Mouse (Mus musculus) testis, adult 2 months (tissue): ENCODE data around the gene Stat3. TPM values are rescaled to one million over a fixed set of nuclear protein-coding genes. Genes with fewer than 3 reads are reported as not detected.

Experiments used
- H3K27ac ChIP-seq: fragments of 200-500 bp; 2 replicates; pipeline ENCODE4 v1.5.1; 2012; ENCODE audit warnings: low read depth, low read length; ENCODE audit not compliant: control insufficient read depth, insufficient read depth
- H3K27me3 ChIP-seq: fragments of 200-500 bp; 2 replicates; pipeline ENCODE4 v1.6.1; 2012; ENCODE audit warnings: mild to moderate bottlenecking, low read length, moderate library complexity; ENCODE audit not compliant: control insufficient read depth, insufficient read depth
- H3K36me3 ChIP-seq: fragments of 200-500 bp; 2 replicates; pipeline ENCODE4 v1.6.1; 2012; ENCODE audit warnings: mild to moderate bottlenecking, low read length; ENCODE audit not compliant: control insufficient read depth, insufficient read depth
- H3K4me1 ChIP-seq: fragments of 200-500 bp; 2 replicates; pipeline ENCODE4 v1.6.1; 2012; ENCODE audit warnings: low read length; ENCODE audit not compliant: control insufficient read depth, insufficient read depth
- H3K4me3 ChIP-seq: fragments of 200-500 bp; 2 replicates; pipeline ENCODE4 v1.5.1; 2012; ENCODE audit warnings: low read depth, mild to moderate bottlenecking, low read length, moderate library complexity, mixed read lengths; ENCODE audit not compliant: control insufficient read depth
- CTCF ChIP-seq: fragments of 200-500 bp; IDR thresholded peaks from 2 replicates; pipeline ENCODE4 v1.5.1; 2012; ENCODE audit warnings: low read depth, mild to moderate bottlenecking, inconsistent platforms, low read length, moderate library complexity; ENCODE audit not compliant: control insufficient read depth, insufficient read depth, insufficient replicate concordance
- POLR2A ChIP-seq: fragments of 200-500 bp; IDR thresholded peaks from 2 replicates; pipeline ENCODE4 v1.6.1; 2012; ENCODE audit warnings: low read depth, mild to moderate bottlenecking, inconsistent platforms, low read length, moderate library complexity; ENCODE audit not compliant: control insufficient read depth
- polyA plus RNA-seq: library from polyadenylated mRNA; depleted of rRNA; stranded (reverse); fragments of >200 nt; gene quantifications from 2 replicates; pipeline ENCODE4 v1.2.3, GENCODE M21; 2012

The Stat3 gene
- polyA plus RNA-seq, 1 experiment, result 25.0 TPM

- peaks cover 10% of the 10 kb centered on the region for H3K4me1 ChIP-seq
- TF ChIP-seq POLR2A (no peak), CTCF (no peak)
- peak overlapping the region; percentile 41; the same call in 1 of the 2 replicates for H3K27ac ChIP-seq
- H3K4me3 ChIP-seq, result no peak overlapping the region
- H3K27me3 ChIP-seq, result no peaks in the 10 kb centered on the region
- no peaks in the 10 kb centered on the region for H3K36me3 ChIP-seq
Measured at GRCm38 (mm10) chr11:100963647-100964046, 24.3 kb upstream of the Stat3 start.

DNA sequence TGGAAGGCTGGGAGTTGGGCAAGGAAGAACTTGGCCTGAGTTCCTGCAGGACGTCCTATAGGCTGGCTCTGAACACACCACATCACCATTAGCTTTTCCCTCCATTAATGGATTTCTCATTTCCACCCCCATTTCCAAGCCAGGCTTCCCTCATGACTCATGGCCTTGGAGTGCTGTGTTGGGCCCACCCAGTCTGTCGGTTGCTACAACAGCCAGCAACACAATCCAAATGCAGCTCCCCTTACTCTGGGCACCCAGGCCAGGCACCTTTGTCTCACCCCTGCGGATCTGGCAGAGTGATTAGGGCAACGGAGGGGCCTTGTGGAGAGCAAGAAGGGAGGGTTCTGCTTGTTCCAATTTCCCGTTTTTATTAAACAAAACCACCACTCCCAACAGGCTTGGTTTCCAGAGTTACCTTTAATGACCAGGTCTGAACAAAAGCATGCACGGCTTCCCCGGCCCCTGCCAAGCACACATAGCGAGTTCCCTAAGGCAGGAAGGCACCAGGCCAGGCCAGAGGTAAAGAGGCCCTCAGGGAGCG lies 23.1 kb upstream of the Stat3 start:
- Histone ChIP-seq H3K4me3 (no peak overlapping the region), H3K27me3 (no peaks in the 10 kb centered on the region), H3K4me1 (peaks cover 12% of the 10 kb centered on the region), H3K36me3 (no peaks in the 10 kb centered on the region), H3K27ac (peak overlapping the region; percentile 56)
- no peak for TF ChIP-seq CTCF
- no peak for TF ChIP-seq POLR2A

- Histone ChIP-seq H3K27ac (no peak overlapping the region), H3K4me3 (no peak overlapping the region), H3K27me3 (no peaks in the 10 kb centered on the region), H3K36me3 (no peaks in the 10 kb centered on the region), H3K4me1 (peaks cover 12% of the 10 kb centered on the region)
- TF ChIP-seq CTCF, result no peak
- no peak for TF ChIP-seq POLR2A
Measured at GRCm38 (mm10) chr11:100960540-100960939, 21.2 kb upstream of the Stat3 start.

GRCm38 (mm10) chr11:100959826-100960225 lies 20.5 kb upstream of the Stat3 start:
- TF ChIP-seq POLR2A (no peak), CTCF (no peak)
- Histone ChIP-seq H3K27me3 (no peaks in the 10 kb centered on the region), H3K27ac (no peak overlapping the region), H3K36me3 (no peaks in the 10 kb centered on the region), H3K4me3 (no peak overlapping the region), H3K4me1 (peaks cover 12% of the 10 kb centered on the region)

GRCm38 (mm10) chr11:100959464-100959810 lies 20.1 kb upstream of the Stat3 start:
- Histone ChIP-seq H3K36me3 (no peaks in the 10 kb centered on the region), H3K4me1 (peaks cover 12% of the 10 kb centered on the region), H3K27me3 (no peaks in the 10 kb centered on the region), H3K27ac (no peak overlapping the region), H3K4me3 (peak overlapping the region; percentile 46)
- TF ChIP-seq CTCF (no peak), POLR2A (no peak)

DNA sequence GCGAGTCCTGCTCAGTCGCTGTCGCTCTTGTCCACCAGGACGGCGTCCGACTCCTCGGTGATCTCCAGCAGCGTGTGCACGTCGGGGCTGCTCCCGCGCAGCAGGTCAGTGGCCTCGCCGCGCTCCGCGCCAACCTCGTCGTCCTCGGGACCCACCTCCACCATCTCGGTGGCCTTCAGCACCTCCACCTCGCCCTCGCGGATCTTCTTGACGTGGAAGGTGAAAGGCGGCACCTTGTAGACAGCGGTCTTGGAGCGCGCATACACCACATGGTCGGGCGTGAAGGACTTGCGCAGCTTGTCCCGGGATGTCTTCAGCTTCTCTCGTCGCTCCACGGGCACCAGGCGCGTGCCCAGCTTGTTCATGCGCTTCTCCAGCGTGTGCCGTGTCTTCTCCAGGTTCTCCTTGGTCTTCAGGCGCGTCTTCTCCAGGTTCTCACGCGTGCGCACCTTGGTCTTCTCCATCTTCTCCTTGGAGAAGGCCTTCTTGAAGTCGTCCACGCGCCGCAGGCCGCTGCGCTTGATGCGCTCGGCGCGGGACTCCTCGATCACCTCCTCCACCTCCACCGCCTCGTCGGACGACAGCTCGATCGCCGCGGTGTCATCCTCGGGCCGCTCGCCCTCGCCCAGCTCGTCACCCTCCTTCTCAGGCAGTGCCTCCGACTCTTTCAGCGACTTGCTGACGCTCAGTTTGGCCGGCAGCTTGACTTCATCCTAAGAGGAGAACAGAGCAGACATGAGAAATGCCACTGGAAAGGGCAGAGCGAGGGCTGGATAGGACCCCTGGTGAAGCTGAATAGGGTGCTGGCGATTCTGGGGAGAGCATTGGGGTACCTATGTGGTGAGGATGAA lies 19.5 kb upstream of the Stat3 start:
- H3K36me3 ChIP-seq, result no peaks in the 10 kb centered on the region
- no peak overlapping the region for H3K27ac ChIP-seq
- peaks cover 10% of the 10 kb centered on the region for H3K4me1 ChIP-seq
- H3K4me3 ChIP-seq, result peak overlapping the region; percentile 46
- H3K27me3 ChIP-seq, result no peaks in the 10 kb centered on the region
- TF ChIP-seq CTCF (no peak), POLR2A (no peak)

- Histone ChIP-seq H3K4me3 (no peak overlapping the region), H3K27ac (no peak overlapping the region), H3K4me1 (peaks cover 10% of the 10 kb centered on the region), H3K36me3 (no peaks in the 10 kb centered on the region), H3K27me3 (no peaks in the 10 kb centered on the region)
- no peak for TF ChIP-seq CTCF
Measured at GRCm38 (mm10) chr11:100957915-100958469, 18.7 kb upstream of the Stat3 start.

DNA sequence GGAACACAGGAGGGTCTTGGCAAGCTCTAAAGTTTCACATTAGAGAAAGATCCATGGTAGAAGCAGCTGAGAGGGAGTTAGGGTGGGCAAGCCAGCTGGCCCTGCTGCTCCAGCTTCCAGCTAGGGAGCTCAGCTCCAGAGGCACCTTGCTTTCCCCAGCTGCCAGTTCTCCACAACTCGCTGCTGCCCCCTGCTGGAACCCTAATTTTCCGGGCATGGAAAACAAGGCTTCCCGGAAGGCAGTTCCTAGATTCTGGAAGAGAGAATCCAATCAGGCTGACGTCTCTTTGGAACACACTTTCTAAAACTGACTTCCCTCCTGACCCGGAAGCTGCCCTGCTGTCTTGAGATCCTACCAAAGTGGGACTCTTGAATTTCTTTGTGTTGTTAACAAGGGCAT lies 17.9 kb upstream of the Stat3 start:
- no peak overlapping the region for H3K4me3 ChIP-seq
- no peaks in the 10 kb centered on the region for H3K36me3 ChIP-seq
- H3K4me1 ChIP-seq, result peaks cover 8% of the 10 kb centered on the region
- no peaks in the 10 kb centered on the region for H3K27me3 ChIP-seq
- peak; percentile 72; the same call in 1 of the 2 replicates for TF ChIP-seq CTCF
- no peak for TF ChIP-seq POLR2A
- no peak overlapping the region for H3K27ac ChIP-seq
